Mouse (Mus musculus) cortical plate, adult 2 months (tissue): ENCODE data around the gene Nod1.

Source experiments
- CTCF ChIP-seq: fragments of 200-500 bp; IDR thresholded peaks from 2 replicates; pipeline ENCODE4 v1.5.1; 2011; ENCODE audit warnings: mild to moderate bottlenecking, control low read depth, low read length; ENCODE audit not compliant: insufficient read depth; ENCODE audit errors: extremely low read depth
- POLR2A ChIP-seq: fragments of 200-500 bp; IDR thresholded peaks from 2 replicates; pipeline ENCODE4 v1.6.1; 2011; ENCODE audit warnings: mild to moderate bottlenecking, low read length, control low read depth; ENCODE audit not compliant: insufficient read depth; ENCODE audit errors: extremely low read depth

DNA sequence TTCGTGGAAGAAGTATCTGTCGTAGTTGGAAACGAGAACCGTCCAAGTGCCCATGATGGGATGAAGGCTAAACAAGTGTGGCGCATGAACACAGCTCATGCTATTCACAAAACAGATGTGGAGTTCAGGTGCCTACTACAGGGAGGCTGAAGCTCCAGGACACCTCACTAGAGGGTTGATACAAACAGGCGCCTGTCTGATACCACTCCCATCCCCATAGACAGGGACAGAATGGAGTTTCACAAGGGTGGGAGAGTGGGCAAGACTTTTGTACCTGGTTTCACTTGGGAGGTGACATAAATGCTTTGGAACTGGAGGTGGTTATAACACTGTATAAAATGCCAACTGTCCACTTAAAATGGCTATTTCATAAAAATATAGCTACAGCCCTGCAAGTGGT lies 7.0 kb upstream of the Nod1 start:
- TF ChIP-seq CTCF (no peak), POLR2A (no peak)
